21 mouse cellular contexts compared by ENCODE assay signal in genomic region chr3:21949459-21949858, GRCm38 (mm10).
DNase-seq lines count a peak whose midpoint lies in the region; ATAC-seq and TF ChIP-seq lines count a peak whose summit lies in the region.
"Had no signal": no experiment of that assay in that cellular context is flagged by ENCODE, and none has a peak within 500 bp of the region (broad histone marks: within the 10 kb centered on the region; RNA-seq: fewer than 3 reads in every experiment).

No protein-coding gene starts in this region.

- no peak overlapping the region for H3K4me2 ChIP-seq in kidney, embryonic 14.5 days (replicated peaks; ENCODE audit: low read depth, low read length)
- H3K4me2 ChIP-seq: embryonic facial prominence, embryonic 12.5 days; heart, embryonic 12.5 days; hindbrain, embryonic 15.5 days; limb, embryonic 13.5 days; neural tube, embryonic 12.5 days had no signal

- peak; percentile 24 for DNase-seq in adrenal gland, postnatal 25 days
- DNase-seq in adrenal gland, postnatal 10 days, result no peak
- peak; percentile 63 for DNase-seq in brain, adult 2 months (ENCODE audit: low read depth, low spot score)
- DNase-seq in forebrain, embryonic 10.5 days (ENCODE audit: extremely low spot score, low spot score), result no peak
- no peak for DNase-seq in testis, postnatal 10 days (ENCODE audit: low spot score)
- DNase-seq: B cell, adult 2 months; cerebellum, adult 11-12 months; gastrocnemius, postnatal 36 days; kidney, postnatal 10 days; thymus, postnatal 25 days had no signal

- WGBS in forebrain, embryonic 10.5 days, result 85% methylated on average over 2 of the region's 2 CpGs
- 86% methylated on average over 2 of the region's 2 CpGs for WGBS in kidney, embryonic 14.5 days

- H3K9me3 ChIP-seq in forebrain, embryonic 10.5 days, result no peaks in the 10 kb centered on the region
- no peaks in the 10 kb centered on the region for H3K9me3 ChIP-seq in kidney, embryonic 14.5 days (ENCODE audit: control insufficient read depth, low read length)
- H3K9me3 ChIP-seq: embryonic facial prominence, embryonic 12.5 days; heart, embryonic 12.5 days; hindbrain, embryonic 15.5 days; limb, embryonic 13.5 days; neural tube, embryonic 12.5 days had no signal

- H3K27me3 ChIP-seq in C2C12 (ENCODE audit: control insufficient read depth, insufficient read depth, insufficient read length), result no peaks in the 10 kb centered on the region
- no peaks in the 10 kb centered on the region for H3K27me3 ChIP-seq in forebrain, embryonic 10.5 days (ENCODE audit: poor library complexity, severe bottlenecking)
- no peaks in the 10 kb centered on the region for H3K27me3 ChIP-seq in kidney, embryonic 14.5 days (ENCODE audit: control insufficient read depth, insufficient read depth, low read length)
- H3K27me3 ChIP-seq: embryonic facial prominence, embryonic 12.5 days; heart, embryonic 12.5 days; hindbrain, embryonic 15.5 days; limb, embryonic 13.5 days; neural tube, embryonic 12.5 days had no signal

- H3K79me3 ChIP-seq in C2C12 (ENCODE audit: low read depth), result no peaks in the 10 kb centered on the region

- no peaks in the 10 kb centered on the region for H3K36me3 ChIP-seq in C2C12 (ENCODE audit: control insufficient read depth, insufficient read depth)
- no peaks in the 10 kb centered on the region for H3K36me3 ChIP-seq in forebrain, embryonic 10.5 days (replicated peaks)
- H3K36me3 ChIP-seq in kidney, embryonic 14.5 days (ENCODE audit: control insufficient read depth, insufficient read depth, low read length), result no peaks in the 10 kb centered on the region
- H3K36me3 ChIP-seq: embryonic facial prominence, embryonic 12.5 days; heart, embryonic 12.5 days; hindbrain, embryonic 15.5 days; limb, embryonic 13.5 days; neural tube, embryonic 12.5 days had no signal

- ATAC-seq in megakaryocyte progenitor cell, adult 5-6 weeks (replicated peaks; ENCODE audit: poor library complexity), result peak; percentile 58
- no peak for ATAC-seq in kidney, embryonic 14.5 days (ENCODE audit: low FRiP score, low TSS enrichment)
- ATAC-seq: intestine, postnatal 0 days; midbrain, embryonic 16.5 days had no signal

- no peak overlapping the region for H3K27ac ChIP-seq in forebrain, embryonic 10.5 days
- H3K27ac ChIP-seq in kidney, embryonic 14.5 days (ENCODE audit: low read depth, low read length), result no peak overlapping the region
- H3K27ac ChIP-seq: embryonic facial prominence, embryonic 12.5 days; hindbrain, embryonic 15.5 days; limb, embryonic 13.5 days; liver, embryonic 14.5 days; neural tube, embryonic 12.5 days had no signal

- no peaks in the 10 kb centered on the region for H3K79me2 ChIP-seq in C2C12 (ENCODE audit: control insufficient read depth, insufficient read depth)

- peaks cover 26% of the 10 kb centered on the region for H3K4me1 ChIP-seq in forebrain, embryonic 10.5 days
- peaks cover 16% of the 10 kb centered on the region; the same call in 1 of the 2 replicates for H3K4me1 ChIP-seq in kidney, embryonic 14.5 days (ENCODE audit: control insufficient read depth, insufficient read depth, low read length)

- no peak for TF ChIP-seq CTCF in C2C12 (IDR thresholded peaks at IDR 0.05; ENCODE audit: control insufficient read depth, insufficient read depth, insufficient read length)

- no peak overlapping the region for H3K4me3 ChIP-seq in C2C12 (ENCODE audit: insufficient read depth, poor library complexity, severe bottlenecking)
- H3K4me3 ChIP-seq in forebrain, embryonic 10.5 days, result no peak overlapping the region
- no peak overlapping the region for H3K4me3 ChIP-seq in kidney, embryonic 14.5 days (ENCODE audit: low read length)
- H3K4me3 ChIP-seq: embryonic facial prominence, embryonic 12.5 days; heart, embryonic 12.5 days; hindbrain, embryonic 15.5 days; limb, embryonic 13.5 days; neural tube, embryonic 12.5 days had no signal

- H3ac ChIP-seq in C2C12 (ENCODE audit: control insufficient read depth, insufficient read length, low read depth), result no peak overlapping the region

- H3K9ac ChIP-seq in kidney, embryonic 14.5 days (ENCODE audit: low read depth, low read length), result no peak overlapping the region
- H3K9ac ChIP-seq: embryonic facial prominence, embryonic 12.5 days; heart, embryonic 12.5 days; hindbrain, embryonic 15.5 days; limb, embryonic 13.5 days; liver, embryonic 14.5 days; neural tube, embryonic 12.5 days had no signal

TF ChIP-seq in C2C12, 6 proteins besides CTCF, POLR2A, EP300 and RAD21:
- TF ChIP-seq USF1 (IDR thresholded peaks at IDR 0.05; ENCODE audit: low read depth), result no peak
- TF ChIP-seq FOSL1 (IDR thresholded peaks at IDR 0.05; ENCODE audit: insufficient read depth, low read length, poor library complexity, severe bottlenecking), result peak; percentile 24
- peak; percentile 14 for TF ChIP-seq MAX (IDR thresholded peaks at IDR 0.05)
- no peak for TF ChIP-seq MYOD1 (IDR thresholded peaks at IDR 0.05; ENCODE audit: control insufficient read depth, insufficient read length, low read depth)
- no peak for TF ChIP-seq MYOG (IDR thresholded peaks at IDR 0.05; ENCODE audit: control insufficient read depth, extremely low read depth, insufficient read length)
- no peak for TF ChIP-seq CEBPB (IDR thresholded peaks at IDR 0.05; ENCODE audit: low read depth)

Comparison
In these comparisons a context has a peak if more than half of its experiments do, and no peak if none do; other contexts are left out.
1. DNase-seq: peak in adrenal gland, postnatal 25 days (single experiment) and brain, adult 2 months (single experiment); none in adrenal gland, postnatal 10 days (single experiment), forebrain, embryonic 10.5 days (single experiment) and testis, postnatal 10 days (single experiment).